Mouse (Mus musculus): Measurements from ENCODE around the gene Ajuba.

The Ajuba gene

GRCm38 (mm10) chr14:54591056-54591455 lies 13.7 kb upstream of the Ajuba start:
- DNase-seq, result no peak

- peak; percentile 80 to 85 for DNase-seq
These were observed 6.5 kb upstream of the Ajuba start for GRCm38 (mm10) chr14:54583681-54584338.

- no peak for DNase-seq
These were observed 5.2 kb upstream of the Ajuba start for GRCm38 (mm10) chr14:54582536-54582935.

GRCm38 (mm10) chr14:54579638-54580037 lies 2.3 kb upstream of the Ajuba start:
- no peak for DNase-seq

- DNase-seq, result peak; percentile 45 to 66
These were observed 705 bp upstream of the Ajuba start for GRCm38 (mm10) chr14:54578063-54578462.

- peak; percentile 67 to 78 for DNase-seq
These were observed 893 bp downstream of the Ajuba start for GRCm38 (mm10) chr14:54576241-54577088.

- DNase-seq, result peak; percentile 94 to 96
These were observed 1.7 kb downstream of the Ajuba start for GRCm38 (mm10) chr14:54575631-54576030.

- no peak for DNase-seq
These were observed 2.3 kb downstream of the Ajuba start for GRCm38 (mm10) chr14:54575031-54575430.

GRCm38 (mm10) chr14:54574253-54574652 lies 3.1 kb downstream of the Ajuba start:
- peak; percentile 39 to 42 for DNase-seq

GRCm38 (mm10) chr14:54572790-54573736 lies 4.3 kb downstream of the Ajuba start:
- DNase-seq, result peak; percentile 76 to 87

GRCm38 (mm10) chr14:54572122-54572521 lies 5.2 kb downstream of the Ajuba start:
- no peak for DNase-seq

- peak in 1 of 2 experiments; percentile 47 for DNase-seq
These were observed 7.6 kb downstream of the Ajuba start for GRCm38 (mm10) chr14:54569451-54570392.

- DNase-seq, result peak; percentile 83 to 86
These were observed 8.5 kb downstream of the Ajuba start for GRCm38 (mm10) chr14:54568694-54569414.

GRCm38 (mm10) chr14:54560527-54561242 lies 16.7 kb downstream of the Ajuba start:
- DNase-seq, result no peak

- no peak for DNase-seq
These were observed 20.0 kb downstream of the Ajuba start for GRCm38 (mm10) chr14:54557330-54557729.

- peak; percentile 88 to 94 for DNase-seq
These were observed 23.2 kb downstream of the Ajuba start, which contains the start of gene Haus4 for GRCm38 (mm10) chr14:54553975-54554769. Gene Haus4, minus strand, starts transcription at chr14:54554616.

GRCm38 (mm10) chr14:54553454-54553974 lies 23.8 kb downstream of the Ajuba start:
- DNase-seq, result peak; percentile 48 to 62

- DNase-seq, result no peak
These were observed 32.7 kb downstream of the Ajuba start for GRCm38 (mm10) chr14:54544703-54545102.

GRCm38 (mm10) chr14:54540771-54541170 lies 36.6 kb downstream of the Ajuba start:
- DNase-seq, result peak; percentile 17 to 51

All from kidney, postnatal 4 days (tissue).